Mouse (Mus musculus) spleen, adult 2 months (tissue): ENCODE results near the gene Lrrc3.

Experiments used
- CTCF ChIP-seq: fragments of 200-500 bp; IDR thresholded peaks from 2 replicates; pipeline ENCODE4 v1.5.1; 2011; ENCODE audit warnings: mild to moderate bottlenecking, inconsistent platforms; ENCODE audit not compliant: insufficient read depth, insufficient read length, insufficient replicate concordance; ENCODE audit errors: extremely low read depth
- POLR2A ChIP-seq: fragments of 200-500 bp; IDR thresholded peaks from 2 replicates; pipeline ENCODE4 v1.6.1; 2011; ENCODE audit warnings: low read depth, low read length, inconsistent platforms

GRCm38 (mm10) chr10:77913292-77913691 lies 11.0 kb upstream of the Lrrc3 start:
- no peak for TF ChIP-seq CTCF
- no peak for TF ChIP-seq POLR2A
